Mouse (Mus musculus) midbrain, embryonic 10.5 days (tissue): Measurements from ENCODE around the gene 5330417C22Rik. TPM values are rescaled to one million over a fixed set of nuclear protein-coding genes. Genes with fewer than 3 reads are reported as not detected.

Source experiments
- DNase-seq: peaks from one replicate; pipeline ENCODE4 v3.0.0-alpha.2; 2017; ENCODE audit warnings: low spot score
- H3K27ac ChIP-seq: fragments of 300-500 bp; sonication (generic); replicated peaks from 2 replicates; pipeline ENCODE4 v1.5.1; 2016; ENCODE audit warnings: mild to moderate bottlenecking
- H3K27me3 ChIP-seq: fragments of 300-500 bp; sonication (generic); 2 replicates; pipeline ENCODE4 v1.6.1; 2016; ENCODE audit warnings: low read depth, mild to moderate bottlenecking; ENCODE audit not compliant: poor library complexity, severe bottlenecking
- H3K36me3 ChIP-seq: fragments of 300-500 bp; sonication (generic); 2 replicates; pipeline ENCODE4 v1.6.1; 2016; ENCODE audit warnings: mild to moderate bottlenecking, moderate library complexity
- H3K4me1 ChIP-seq: fragments of 300-500 bp; sonication (generic); 2 replicates; pipeline ENCODE4 v1.6.1; 2016
- H3K4me3 ChIP-seq: fragments of 300-500 bp; sonication (generic); 2 replicates; pipeline ENCODE4 v1.5.1; 2016; ENCODE audit warnings: mild to moderate bottlenecking, moderate library complexity
- H3K9me3 ChIP-seq: fragments of 300-500 bp; sonication (generic); replicated peaks from 2 replicates; pipeline ENCODE4 v1.6.1; 2016; ENCODE audit warnings: mild to moderate bottlenecking
- WGBS: fragments of 180-500 bp; shearing (Covaris S2); methylation state at CpG from one replicate; pipeline ENCODE4 v1.1.7; 2016; 5-methylcytosine and 5-hydroxymethylcytosine counted together
- microRNA-seq: library from miRNA; unstranded; fragments of <30 nt; microRNA quantifications from one replicate; pipeline ENCODE4, GENCODE M21; 2017
- polyA plus RNA-seq: library from polyadenylated mRNA; unstranded; fragments of >200 nt; fragmentation: Nextera tagmentation; extraction: Ambion mirVana; gene quantifications from 2 replicates; pipeline ENCODE4 v1.2.1, GENCODE M21; 2016

The 5330417C22Rik gene
- polyA plus RNA-seq, 1 experiment from 2014 or later = 2.6 TPM

GRCm38 (mm10) chr3:108413634-108414360 is 122.5 kb downstream of the 5330417C22Rik start:
- peak overlapping the region; percentile 100 for H3K27ac ChIP-seq
- H3K27me3 ChIP-seq = peaks cover 24% of the 10 kb centered on the region
- WGBS = 96% methylated on average over 35 of the region's 35 CpGs
- no peak for DNase-seq
- peaks cover 87% of the 10 kb centered on the region for H3K4me1 ChIP-seq
- peak overlapping the region; percentile 97 for H3K4me3 ChIP-seq
- peaks cover 26% of the 10 kb centered on the region for H3K9me3 ChIP-seq
- H3K36me3 ChIP-seq = peaks cover 63% of the 10 kb centered on the region

- peak; percentile 62 for DNase-seq
Observed at GRCm38 (mm10) chr3:108411754-108412121, 124.6 kb downstream of the 5330417C22Rik start.

GRCm38 (mm10) chr3:108411026-108411753 is 125.1 kb downstream of the 5330417C22Rik start:
- Histone ChIP-seq H3K9me3 (peaks cover 26% of the 10 kb centered on the region), H3K4me1 (peaks cover 99% of the 10 kb centered on the region), H3K27me3 (peaks cover 1% of the 10 kb centered on the region), H3K4me3 (peak overlapping the region; percentile 97), H3K36me3 (peaks cover 89% of the 10 kb centered on the region), H3K27ac (peak overlapping the region; percentile 99)
- WGBS = 11% methylated on average over 5 of the region's 5 CpGs
- peak; percentile 62 for DNase-seq

More at GRCm38 (mm10) chr3:108411754-108412121, 124.6 kb downstream of the 5330417C22Rik start:
- Histone ChIP-seq H3K4me1 (peaks cover 96% of the 10 kb centered on the region), H3K4me3 (peak overlapping the region; percentile 97), H3K27ac (peak overlapping the region; percentile 99), H3K27me3 (peaks cover 7% of the 10 kb centered on the region), H3K9me3 (peaks cover 26% of the 10 kb centered on the region), H3K36me3 (peaks cover 83% of the 10 kb centered on the region)
- WGBS = 44% methylated on average over 8 of the region's 8 CpGs

- Histone ChIP-seq H3K9me3 (peaks cover 26% of the 10 kb centered on the region), H3K4me1 (peaks cover 99% of the 10 kb centered on the region), H3K36me3 (peaks cover 97% of the 10 kb centered on the region), H3K4me3 (peak overlapping the region; percentile 97), H3K27me3 (no peaks in the 10 kb centered on the region), H3K27ac (peak overlapping the region; percentile 99)
- peak; percentile 87 for DNase-seq
- 7% methylated on average over 5 of the region's 5 CpGs for WGBS
Observed at GRCm38 (mm10) chr3:108410359-108410714, 126.0 kb downstream of the 5330417C22Rik start.

GRCm38 (mm10) chr3:108409656-108410358 is 126.5 kb downstream of the 5330417C22Rik start:
- no peak for DNase-seq
- peaks cover 26% of the 10 kb centered on the region for H3K9me3 ChIP-seq
- H3K36me3 ChIP-seq = peaks cover 99% of the 10 kb centered on the region
- H3K4me1 ChIP-seq = peaks cover 99% of the 10 kb centered on the region
- peak overlapping the region; percentile 97 for H3K4me3 ChIP-seq
- 31% methylated on average over 8 of the region's 8 CpGs for WGBS
- no peaks in the 10 kb centered on the region for H3K27me3 ChIP-seq
- H3K27ac ChIP-seq = peak overlapping the region; percentile 99

- peaks cover 99% of the 10 kb centered on the region for H3K36me3 ChIP-seq
- peak overlapping the region; percentile 97 for H3K4me3 ChIP-seq
- H3K4me1 ChIP-seq = peaks cover 100% of the 10 kb centered on the region
- H3K27ac ChIP-seq = peak overlapping the region; percentile 99
- WGBS = 86% methylated on average over 8 of the region's 8 CpGs
- no peaks in the 10 kb centered on the region for H3K27me3 ChIP-seq
- peaks cover 13% of the 10 kb centered on the region for H3K9me3 ChIP-seq
- no peak for DNase-seq
Observed at GRCm38 (mm10) chr3:108408517-108409008, 127.8 kb downstream of the 5330417C22Rik start.

- Histone ChIP-seq H3K4me1 (peaks cover 98% of the 10 kb centered on the region), H3K27ac (peak overlapping the region; percentile 99), H3K4me3 (peak overlapping the region; percentile 42), H3K36me3 (peaks cover 99% of the 10 kb centered on the region), H3K9me3 (no peaks in the 10 kb centered on the region), H3K27me3 (no peaks in the 10 kb centered on the region)
- DNase-seq = no peak
- 85% methylated on average over 24 of the region's 24 CpGs for WGBS
Observed at GRCm38 (mm10) chr3:108406306-108406885, 129.9 kb downstream of the 5330417C22Rik start.

Small RNA genes within 50 kb of the gene (microRNA-seq; reads per million reads assigned to microRNA genes)
- gene Gm22860 = not detected

Other genes starting within 250 kb of the 5330417C22Rik start
- 0.09 TPM in 1 of 2 replicates, not detected in the other for gene Mybphl, start 171.6 kb downstream of the 5330417C22Rik start, polyA plus RNA-seq
- gene Psrc1, start 152.7 kb downstream of the 5330417C22Rik start, polyA plus RNA-seq = 93.3 and 105 TPM in 2 replicates
- 53.7 and 67.5 TPM in 2 replicates for gene Celsr2, start 121.0 kb downstream of the 5330417C22Rik start, polyA plus RNA-seq
- gene Sars, start 91.3 kb downstream of the 5330417C22Rik start, polyA plus RNA-seq = 179 and 187 TPM in 2 replicates
- 0.49 and 0.63 TPM in 2 replicates for gene 1700013F07Rik, start 2.4 kb downstream of the 5330417C22Rik start, polyA plus RNA-seq
- gene Tmem167b, start 25.9 kb upstream of the 5330417C22Rik start, polyA plus RNA-seq = 38.6 and 50.8 TPM in 2 replicates
- gene Taf13, start 35.2 kb upstream of the 5330417C22Rik start, polyA plus RNA-seq = 72.9 and 78.3 TPM in 2 replicates
- gene Wdr47, start 54.7 kb upstream of the 5330417C22Rik start, polyA plus RNA-seq = 23.6 and 36.5 TPM in 2 replicates
- 77.5 and 78.8 TPM in 2 replicates for gene Clcc1, start 117.4 kb upstream of the 5330417C22Rik start, polyA plus RNA-seq
- 90.8 and 100 TPM in 2 replicates for gene Gpsm2, start 185.8 kb upstream of the 5330417C22Rik start, polyA plus RNA-seq
- not detected in 2 replicates for gene Aknad1, start 203.1 kb upstream of the 5330417C22Rik start, polyA plus RNA-seq